Mouse (Mus musculus): ENCODE results near the gene Cpn1. TPM values are rescaled to one million over a fixed set of nuclear protein-coding genes. Genes with fewer than 3 reads are reported as not detected.

The Cpn1 gene
- polyA plus RNA-seq, 1 experiment from 2014 or later: 0.07 TPM

DNA sequence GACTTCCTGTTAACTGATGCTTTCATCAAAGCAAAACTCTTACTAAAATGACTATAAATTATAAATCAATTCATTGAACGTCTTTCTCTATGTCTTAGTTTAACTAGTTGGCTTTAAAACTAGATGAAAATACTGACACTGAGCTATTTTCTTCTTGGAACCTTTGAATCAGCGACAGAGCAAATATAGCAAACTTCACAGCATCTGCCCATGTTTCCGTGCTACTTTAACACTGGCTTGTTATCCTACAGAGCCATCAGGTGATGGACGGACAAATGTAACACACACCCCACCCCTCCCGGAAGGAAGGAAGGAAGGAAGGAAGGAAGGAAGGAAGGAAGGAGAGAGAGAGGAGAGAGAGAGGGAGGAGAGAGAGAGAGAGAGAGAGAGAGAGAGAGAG is 58.4 kb downstream of the Cpn1 start:
- DNase-seq (ENCODE audit: low spot score): no peak
- H3K27ac ChIP-seq (replicated peaks): no peak overlapping the region
- peaks cover 7% of the 10 kb centered on the region for H3K36me3 ChIP-seq (replicated peaks)
- no peak overlapping the region for H3K4me3 ChIP-seq
- peaks cover 19% of the 10 kb centered on the region for H3K4me1 ChIP-seq
- no peaks in the 10 kb centered on the region for H3K27me3 ChIP-seq (replicated peaks; ENCODE audit: low read depth, poor library complexity, severe bottlenecking)
- H3K9me3 ChIP-seq: peaks cover 5% of the 10 kb centered on the region; the same call in 1 of the 2 replicates
- 79% methylated on average over 5 of the region's 5 CpGs for WGBS

DNA sequence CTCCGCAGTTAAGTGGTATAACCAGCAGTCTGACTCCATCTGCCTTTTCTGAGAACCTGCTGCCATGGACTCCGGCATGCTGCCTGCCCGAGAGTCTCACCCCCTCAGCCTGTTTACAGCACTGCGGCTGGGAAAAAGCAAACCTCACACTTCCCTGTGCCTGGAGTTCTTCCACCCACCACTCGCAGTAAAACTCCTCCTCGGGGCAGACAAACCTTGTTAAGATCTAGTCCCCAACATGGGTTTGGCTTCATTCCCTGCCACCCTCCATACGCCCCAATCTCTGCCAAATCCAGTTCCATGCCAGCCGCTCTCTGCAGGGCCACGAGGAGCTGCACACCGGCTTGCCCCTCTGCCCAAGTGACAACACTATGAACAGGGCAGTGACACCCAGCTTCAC is 59.3 kb downstream of the Cpn1 start:
- WGBS: 81% methylated on average over 10 of the region's 10 CpGs
- H3K4me3 ChIP-seq: no peak overlapping the region
- peaks cover 9% of the 10 kb centered on the region for H3K36me3 ChIP-seq (replicated peaks)
- H3K9me3 ChIP-seq: peaks cover 6% of the 10 kb centered on the region; the same call in 1 of the 2 replicates
- peaks cover 19% of the 10 kb centered on the region for H3K4me1 ChIP-seq
- DNase-seq (ENCODE audit: low spot score): no peak
- no peaks in the 10 kb centered on the region for H3K27me3 ChIP-seq (replicated peaks; ENCODE audit: low read depth, poor library complexity, severe bottlenecking)
- H3K27ac ChIP-seq (replicated peaks): no peak overlapping the region

DNA sequence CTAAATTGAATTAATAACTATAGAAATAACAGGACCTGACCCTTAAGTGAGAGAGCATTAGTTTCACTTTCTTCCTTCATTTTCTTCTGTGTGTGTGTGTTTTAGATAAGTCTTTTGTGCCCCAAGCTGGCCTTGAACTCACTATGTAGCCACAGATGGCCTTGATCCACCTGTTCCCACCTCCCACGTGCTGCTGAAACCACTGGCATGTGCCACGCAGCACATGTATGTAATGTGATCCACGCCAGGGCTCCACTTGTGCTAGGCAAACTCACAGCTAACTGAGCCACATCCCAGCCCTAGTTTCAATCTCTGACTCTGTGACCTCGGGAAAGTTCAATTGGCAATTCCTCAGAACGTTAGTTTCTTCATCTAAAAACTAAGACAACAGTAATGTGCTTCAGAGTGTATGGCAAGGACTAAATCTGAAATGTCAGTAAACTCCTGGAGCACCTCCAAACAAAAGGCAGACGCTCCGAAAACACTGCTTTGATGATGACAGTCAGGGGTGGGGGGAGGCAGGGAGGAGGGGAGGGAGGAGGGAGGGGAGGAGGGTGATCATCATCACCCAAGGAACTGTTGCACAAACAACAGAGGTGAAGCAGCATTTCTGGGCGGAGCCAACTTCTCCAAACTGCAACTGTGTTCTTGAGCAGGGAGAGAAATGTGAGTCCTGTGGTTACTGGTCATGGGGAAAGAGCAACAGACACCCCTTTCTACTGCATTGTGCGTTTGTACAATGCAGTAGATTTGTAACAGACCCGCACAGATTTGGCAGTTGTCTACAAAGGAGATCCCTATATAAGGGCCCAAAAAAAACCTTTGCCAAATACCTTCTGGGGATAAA is 60.0 kb downstream of the Cpn1 start:
- Histone ChIP-seq H3K36me3 (replicated peaks) (peaks cover 9% of the 10 kb centered on the region), H3K27ac (replicated peaks) (no peak overlapping the region), H3K27me3 (replicated peaks; ENCODE audit: low read depth, poor library complexity, severe bottlenecking) (peaks cover 3% of the 10 kb centered on the region; the same call in 1 of the 2 replicates), H3K4me3 (no peak overlapping the region), H3K9me3 (peaks cover 6% of the 10 kb centered on the region; the same call in 1 of the 2 replicates), H3K4me1 (peaks cover 19% of the 10 kb centered on the region)
- 78% methylated on average over 10 of the region's 10 CpGs for WGBS
- DNase-seq (ENCODE audit: low spot score): no peak

DNA sequence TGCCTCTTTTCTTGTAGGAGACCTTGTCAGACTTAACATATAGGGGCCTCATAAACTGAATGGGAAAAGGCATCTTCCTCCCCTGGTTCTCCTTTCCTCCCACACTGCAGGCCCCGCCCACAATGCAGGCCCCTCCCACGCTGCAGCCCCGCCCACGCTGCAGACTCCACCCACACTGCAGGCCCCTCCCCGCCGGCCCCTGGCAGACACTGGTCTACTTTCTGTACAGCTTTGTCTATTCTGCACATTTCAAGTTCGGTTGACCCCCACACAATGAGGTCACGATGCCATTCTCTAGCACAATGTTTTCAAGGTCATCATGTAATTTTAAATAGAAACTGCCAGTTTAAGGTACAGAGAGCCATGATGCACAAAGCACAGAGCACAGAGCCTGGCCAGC is 62.0 kb downstream of the Cpn1 start:
- H3K4me3 ChIP-seq: no peak overlapping the region
- DNase-seq (ENCODE audit: low spot score): no peak
- H3K9me3 ChIP-seq: peaks cover 6% of the 10 kb centered on the region; the same call in 1 of the 2 replicates
- no peak overlapping the region for H3K27ac ChIP-seq (replicated peaks)
- H3K27me3 ChIP-seq (replicated peaks; ENCODE audit: low read depth, poor library complexity, severe bottlenecking): peaks cover 5% of the 10 kb centered on the region; the same call in 1 of the 2 replicates
- peaks cover 9% of the 10 kb centered on the region for H3K36me3 ChIP-seq (replicated peaks)
- WGBS: 78% methylated on average over 8 of the region's 8 CpGs
- H3K4me1 ChIP-seq: peaks cover 23% of the 10 kb centered on the region

DNA sequence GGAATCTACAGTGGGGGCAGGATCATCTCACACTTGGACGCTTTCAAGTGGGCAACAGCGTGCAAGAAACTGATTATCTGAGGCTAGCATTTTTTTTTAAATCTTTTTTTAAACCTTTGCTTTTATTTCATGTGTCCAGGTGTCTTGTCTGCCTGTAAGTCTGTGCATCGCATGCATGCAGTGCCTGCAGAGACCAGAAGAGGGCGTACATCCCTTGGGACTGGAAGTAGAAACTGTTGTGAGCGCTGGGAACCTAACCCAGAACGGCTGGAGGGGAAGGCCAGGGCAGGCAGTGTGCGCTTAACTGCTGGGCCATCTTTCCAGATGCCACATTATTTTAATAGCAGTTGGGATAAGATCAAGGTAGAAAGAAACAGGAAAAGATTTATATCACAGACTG is 63.4 kb downstream of the Cpn1 start:
- H3K27me3 ChIP-seq (replicated peaks; ENCODE audit: low read depth, poor library complexity, severe bottlenecking): peaks cover 5% of the 10 kb centered on the region; the same call in 1 of the 2 replicates
- H3K36me3 ChIP-seq (replicated peaks): peaks cover 9% of the 10 kb centered on the region
- H3K4me3 ChIP-seq: no peak overlapping the region
- no peak for DNase-seq (ENCODE audit: low spot score)
- WGBS: 92% methylated on average over 7 of the region's 7 CpGs
- peaks cover 17% of the 10 kb centered on the region for H3K4me1 ChIP-seq
- H3K9me3 ChIP-seq: peaks cover 6% of the 10 kb centered on the region; the same call in 1 of the 2 replicates
- no peak overlapping the region for H3K27ac ChIP-seq (replicated peaks)

DNA sequence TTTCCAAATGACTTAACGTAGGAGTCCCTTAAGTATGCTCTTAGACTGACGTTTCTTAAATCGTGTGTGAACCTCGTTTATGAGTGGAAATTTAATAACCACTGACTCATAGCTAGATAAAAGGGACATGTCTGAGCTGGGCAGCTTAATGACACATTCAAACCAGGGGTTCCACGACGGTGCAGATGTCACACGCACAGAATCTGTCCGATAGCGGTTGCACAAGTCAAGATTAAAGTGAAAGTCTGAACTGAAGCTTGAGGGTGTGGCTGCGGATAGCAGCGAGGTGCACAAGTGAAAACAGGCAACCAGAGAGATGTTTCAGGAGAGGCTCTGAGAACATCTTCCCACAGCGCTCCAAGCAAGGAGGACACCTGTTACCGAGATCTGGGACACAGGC is 64.9 kb downstream of the Cpn1 start:
- peaks cover 9% of the 10 kb centered on the region for H3K36me3 ChIP-seq (replicated peaks)
- H3K4me3 ChIP-seq: no peak overlapping the region
- H3K4me1 ChIP-seq: peaks cover 21% of the 10 kb centered on the region
- peaks cover 5% of the 10 kb centered on the region; the same call in 1 of the 2 replicates for H3K27me3 ChIP-seq (replicated peaks; ENCODE audit: low read depth, poor library complexity, severe bottlenecking)
- no peak overlapping the region for H3K27ac ChIP-seq (replicated peaks)
- no peak for DNase-seq (ENCODE audit: low spot score)
- peaks cover 6% of the 10 kb centered on the region; the same call in 1 of the 2 replicates for H3K9me3 ChIP-seq
- 59% methylated on average over 13 of the region's 13 CpGs for WGBS

DNA sequence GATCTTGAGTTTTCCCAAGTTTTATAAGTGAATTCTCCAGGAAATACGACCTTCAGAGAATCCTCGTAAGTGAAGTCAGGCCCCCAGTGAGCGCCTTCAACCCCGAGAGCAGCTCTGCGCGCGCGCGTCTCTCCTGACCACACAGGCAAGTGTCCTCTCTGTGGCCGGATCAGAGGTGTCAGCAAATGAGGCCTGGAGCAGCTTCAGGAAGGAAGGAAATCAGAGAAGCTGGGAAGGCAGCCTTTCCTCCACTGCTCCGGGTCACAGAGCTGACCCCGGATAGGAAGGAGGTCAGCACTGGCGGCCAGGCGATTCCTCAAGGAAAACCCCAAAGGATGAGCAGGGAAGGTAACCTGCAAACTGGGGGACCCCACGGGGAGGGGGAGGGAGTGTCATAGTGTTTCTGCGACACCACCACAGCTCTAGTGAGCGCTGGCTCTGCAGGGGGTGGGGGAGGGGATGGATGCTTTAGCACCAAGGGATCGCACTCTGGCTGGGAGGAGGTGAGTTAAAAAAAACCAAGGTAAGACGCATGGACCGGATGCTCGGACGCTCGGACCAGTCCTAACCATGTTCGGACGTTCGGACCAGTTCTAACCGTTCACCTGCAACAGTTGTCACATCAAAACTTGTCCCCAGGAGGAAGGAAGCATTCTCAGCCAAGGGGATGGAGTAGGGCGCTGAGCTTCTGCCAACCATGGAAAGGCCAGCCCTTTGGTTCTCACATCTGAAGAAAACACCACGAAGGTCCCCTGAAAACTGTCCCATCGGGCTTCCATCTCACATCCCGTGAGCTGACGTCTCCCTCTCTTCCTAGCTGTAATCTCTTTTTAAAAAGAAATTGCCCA is 65.7 kb downstream of the Cpn1 start:
- WGBS: 9% methylated on average over 32 of the region's 32 CpGs
- no peak overlapping the region; the same call in 1 of the 2 replicates for H3K27ac ChIP-seq (replicated peaks)
- peaks cover 22% of the 10 kb centered on the region for H3K4me1 ChIP-seq
- H3K4me3 ChIP-seq: peak overlapping the region; percentile 43
- DNase-seq (ENCODE audit: low spot score): peak; percentile 49
- peaks cover 9% of the 10 kb centered on the region for H3K36me3 ChIP-seq (replicated peaks)
- H3K9me3 ChIP-seq: peaks cover 6% of the 10 kb centered on the region; the same call in 1 of the 2 replicates
- peaks cover 5% of the 10 kb centered on the region; the same call in 1 of the 2 replicates for H3K27me3 ChIP-seq (replicated peaks; ENCODE audit: low read depth, poor library complexity, severe bottlenecking)

DNA sequence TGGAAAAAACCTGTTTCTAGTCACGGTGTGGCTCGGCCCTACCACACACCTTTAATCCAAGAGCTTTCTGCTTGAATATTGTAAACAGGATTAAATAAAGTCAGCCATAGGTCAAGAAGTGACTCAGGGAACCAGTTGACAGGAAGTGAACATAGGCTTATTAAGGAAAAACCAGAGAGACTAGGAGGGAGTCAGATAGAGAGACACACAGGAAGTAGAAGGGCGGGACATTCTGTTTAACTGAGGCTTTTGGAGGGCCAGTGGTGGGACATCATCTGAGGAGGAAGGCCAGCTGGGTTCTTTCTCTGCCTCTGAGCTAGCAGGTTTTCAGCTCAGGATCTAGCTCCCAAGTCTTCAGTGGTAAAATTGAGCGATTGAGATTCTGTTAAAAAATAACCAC is 66.5 kb downstream of the Cpn1 start:
- peaks cover 25% of the 10 kb centered on the region for H3K4me1 ChIP-seq
- peaks cover 5% of the 10 kb centered on the region; the same call in 1 of the 2 replicates for H3K27me3 ChIP-seq (replicated peaks; ENCODE audit: low read depth, poor library complexity, severe bottlenecking)
- DNase-seq (ENCODE audit: low spot score): no peak
- peaks cover 6% of the 10 kb centered on the region; the same call in 1 of the 2 replicates for H3K9me3 ChIP-seq
- H3K36me3 ChIP-seq (replicated peaks): peaks cover 9% of the 10 kb centered on the region
- H3K27ac ChIP-seq (replicated peaks): no peak overlapping the region
- H3K4me3 ChIP-seq: no peak overlapping the region
- WGBS: 84% methylated on average over 4 of the region's 4 CpGs

DNA sequence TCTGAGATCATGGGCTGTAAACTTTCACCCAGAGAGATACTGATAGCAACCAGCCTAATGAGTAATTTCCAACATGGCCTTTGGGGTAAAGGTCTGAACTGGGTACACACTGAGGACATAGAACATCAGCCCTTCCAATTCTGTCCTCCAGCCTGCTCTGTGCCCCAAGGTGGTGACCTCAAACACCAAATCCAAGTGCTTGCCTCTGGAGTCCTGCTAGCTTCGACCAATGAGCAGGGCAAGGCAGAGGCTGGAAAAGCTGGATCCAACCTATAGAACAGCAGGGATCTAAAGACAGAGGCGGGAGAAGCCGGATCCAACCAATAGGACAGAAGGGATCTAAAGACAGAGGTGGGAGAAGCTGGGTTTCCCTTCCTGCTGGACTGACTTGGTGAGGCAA is 67.5 kb downstream of the Cpn1 start:
- peaks cover 5% of the 10 kb centered on the region; the same call in 1 of the 2 replicates for H3K27me3 ChIP-seq (replicated peaks; ENCODE audit: low read depth, poor library complexity, severe bottlenecking)
- WGBS: 84% methylated on average over 3 of the region's 3 CpGs
- no peak overlapping the region for H3K4me3 ChIP-seq
- H3K9me3 ChIP-seq: peaks cover 6% of the 10 kb centered on the region; the same call in 1 of the 2 replicates
- peaks cover 9% of the 10 kb centered on the region for H3K36me3 ChIP-seq (replicated peaks)
- H3K27ac ChIP-seq (replicated peaks): no peak overlapping the region
- DNase-seq (ENCODE audit: low spot score): no peak
- H3K4me1 ChIP-seq: peaks cover 33% of the 10 kb centered on the region

DNA sequence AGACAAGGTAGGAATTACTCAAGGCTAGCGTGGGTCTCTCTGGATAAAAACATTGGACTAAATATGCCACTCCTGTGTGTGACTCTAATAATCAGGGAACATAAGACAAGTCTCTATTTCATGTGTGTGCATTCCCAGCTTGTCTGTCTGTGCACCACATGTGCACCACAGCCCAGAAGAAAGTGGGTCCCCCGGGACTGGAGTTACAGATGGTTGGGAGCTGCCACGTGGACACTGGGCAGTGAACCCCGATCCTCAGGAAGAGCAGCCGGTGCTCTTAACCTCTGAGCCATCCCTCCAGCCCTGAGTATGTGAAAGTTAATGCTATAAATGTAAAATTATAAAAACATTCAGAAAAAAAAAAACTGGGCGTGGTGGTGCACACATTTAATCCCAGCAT is 68.6 kb downstream of the Cpn1 start:
- Histone ChIP-seq H3K9me3 (no peaks in the 10 kb centered on the region), H3K27me3 (replicated peaks; ENCODE audit: low read depth, poor library complexity, severe bottlenecking) (peaks cover 5% of the 10 kb centered on the region; the same call in 1 of the 2 replicates), H3K4me3 (no peak overlapping the region), H3K4me1 (peaks cover 39% of the 10 kb centered on the region), H3K36me3 (replicated peaks) (no peaks in the 10 kb centered on the region), H3K27ac (replicated peaks) (no peak overlapping the region)
- 81% methylated on average over 6 of the region's 6 CpGs for WGBS
- DNase-seq (ENCODE audit: low spot score): no peak

DNA sequence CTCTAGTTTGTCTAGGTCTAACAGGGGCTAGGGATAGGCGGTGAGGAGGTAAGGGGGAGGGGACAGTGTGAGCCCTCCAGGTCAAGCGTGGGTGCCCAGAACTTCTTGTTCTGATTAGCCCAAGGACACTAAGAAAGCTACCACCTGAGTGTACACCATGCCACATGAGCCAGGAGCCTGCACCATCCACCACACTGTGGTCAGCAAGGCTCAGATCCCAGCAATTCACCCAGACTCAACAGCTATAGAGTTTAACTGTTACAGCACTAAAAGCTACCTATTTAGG is 69.0 kb downstream of the Cpn1 start:
- Histone ChIP-seq H3K27me3 (replicated peaks; ENCODE audit: low read depth, poor library complexity, severe bottlenecking) (peaks cover 5% of the 10 kb centered on the region; the same call in 1 of the 2 replicates), H3K27ac (replicated peaks) (no peak overlapping the region), H3K9me3 (no peaks in the 10 kb centered on the region), H3K36me3 (replicated peaks) (no peaks in the 10 kb centered on the region), H3K4me3 (no peak overlapping the region), H3K4me1 (peaks cover 39% of the 10 kb centered on the region)
- 73% methylated on average over 2 of the region's 2 CpGs for WGBS
- no peak for DNase-seq (ENCODE audit: low spot score)

DNA sequence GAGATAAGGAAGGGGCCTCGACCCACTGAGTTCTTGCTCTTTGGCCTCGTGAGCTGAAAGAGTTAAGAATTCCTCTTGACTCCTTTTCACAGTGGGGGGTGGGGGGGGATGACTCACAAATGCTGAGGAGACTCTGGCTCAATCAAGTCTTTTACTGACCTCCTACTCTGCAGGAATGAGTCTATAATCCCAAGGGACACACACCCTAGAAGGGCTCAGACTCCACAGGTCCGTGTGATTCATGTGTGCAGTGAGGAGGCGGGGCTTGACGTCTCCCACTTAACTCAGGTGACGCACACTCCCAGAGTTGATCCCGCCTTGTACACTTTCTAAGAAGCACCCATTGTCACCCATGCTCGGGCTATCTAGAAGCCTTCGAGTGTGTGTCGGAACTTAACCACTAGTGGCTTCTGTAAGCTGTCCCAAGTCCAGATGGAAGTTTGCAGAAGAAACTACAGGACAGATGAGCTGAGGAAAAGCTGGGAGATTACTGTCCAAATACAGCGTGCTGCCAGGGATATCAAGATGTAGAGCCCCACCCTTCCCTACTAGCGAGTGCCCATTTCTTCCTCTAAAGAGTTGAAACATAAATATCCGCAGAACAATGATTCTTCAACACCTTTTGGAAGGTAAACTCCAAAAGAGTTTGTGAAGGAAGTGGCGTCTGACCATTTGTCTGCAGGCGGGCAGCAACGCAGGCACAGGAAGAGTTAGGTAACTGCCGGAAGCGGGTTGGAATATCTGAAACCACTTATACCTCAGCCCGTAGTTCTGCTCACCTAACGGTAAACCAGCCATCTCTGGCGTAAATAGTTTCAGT is 69.6 kb downstream of the Cpn1 start:
- no peak for DNase-seq (ENCODE audit: low spot score)
- no peak overlapping the region for H3K27ac ChIP-seq (replicated peaks)
- peaks cover 5% of the 10 kb centered on the region; the same call in 1 of the 2 replicates for H3K27me3 ChIP-seq (replicated peaks; ENCODE audit: low read depth, poor library complexity, severe bottlenecking)
- H3K36me3 ChIP-seq (replicated peaks): no peaks in the 10 kb centered on the region
- 71% methylated on average over 21 of the region's 21 CpGs for WGBS
- no peaks in the 10 kb centered on the region for H3K9me3 ChIP-seq
- no peak overlapping the region for H3K4me3 ChIP-seq
- H3K4me1 ChIP-seq: peaks cover 39% of the 10 kb centered on the region
